Mouse (Mus musculus) large intestine, adult 2 months (tissue): ENCODE data around the gene Atp5e. TPM values are rescaled to one million over a fixed set of nuclear protein-coding genes. Genes with fewer than 3 reads are reported as not detected.

Source experiments
- DNase-seq: peaks from one replicate; pipeline ENCODE4 v3.0.0-alpha.2; 2012; ENCODE audit warnings: low read depth, low spot score
- WGBS: fragments of 180-500 bp; shearing (Covaris S2); methylation state at CpG from one replicate; pipeline ENCODE4 v1.1.7; 2018; 5-methylcytosine and 5-hydroxymethylcytosine counted together
- polyA plus RNA-seq: library from polyadenylated mRNA; depleted of rRNA; stranded (reverse); fragments of >200 nt; gene quantifications from 2 replicates; pipeline ENCODE4 v1.2.3, GENCODE M21; 2012; rRNA removed

The Atp5e gene
- polyA plus RNA-seq, 1 experiment, result 453 TPM

DNA sequence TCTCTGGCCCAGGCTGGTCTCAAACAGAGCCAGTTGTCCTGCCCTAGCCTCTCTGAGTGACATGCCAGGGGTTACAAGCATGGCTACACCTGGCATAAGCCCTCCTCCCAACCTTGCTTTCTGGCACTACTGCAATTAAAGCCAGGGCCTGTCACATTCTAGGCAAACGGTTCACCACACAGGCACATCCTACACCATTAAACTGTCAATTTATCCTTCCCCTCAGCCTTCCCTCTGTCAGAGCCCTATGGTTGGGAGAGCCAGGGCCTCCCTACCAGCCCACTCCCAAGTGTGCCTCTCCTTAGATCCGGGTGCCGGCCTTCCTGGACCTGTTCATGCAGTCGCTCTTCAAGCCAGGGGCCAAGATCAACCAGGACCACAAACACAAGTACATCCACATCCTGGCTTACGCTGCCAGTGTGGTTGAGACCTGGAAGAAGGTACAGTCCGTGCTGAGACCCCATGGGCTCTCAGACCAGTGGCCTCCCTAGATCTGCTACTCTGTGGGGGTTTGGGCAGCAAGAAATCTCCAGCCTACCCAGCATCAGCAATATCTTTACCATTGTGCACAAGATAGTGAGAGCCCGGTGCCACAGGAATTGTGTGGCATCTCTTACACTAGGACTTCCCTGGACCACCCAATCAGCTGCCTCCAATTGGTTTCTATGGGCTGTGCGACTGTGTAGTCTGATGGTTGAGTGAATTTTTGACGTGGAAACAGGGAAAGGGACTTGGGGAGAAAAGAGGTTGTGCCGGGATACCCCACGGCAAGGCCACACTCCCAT, 39.4 kb downstream of the Atp5e start:
- 85% methylated on average over 11 of the region's 11 CpGs for WGBS
- no peak for DNase-seq

- DNase-seq, result no peak
- WGBS, result 81% methylated on average over 6 of the region's 6 CpGs
Measured at GRCm38 (mm10) chr2:174421107-174421506, 42.8 kb downstream of the Atp5e start.

GRCm38 (mm10) chr2:174415731-174416310, 48.1 kb downstream of the Atp5e start, which contains the start of gene Nelfcd:
Gene Nelfcd (plus strand): TSS chr2:174415804.
- peak; percentile 96 for DNase-seq
- under 1% methylated on average over 40 of the region's 40 CpGs for WGBS

- WGBS, result 42% methylated on average over 18 of the region's 18 CpGs
- no peak for DNase-seq
Measured at GRCm38 (mm10) chr2:174415001-174415730, 48.7 kb downstream of the Atp5e start.

GRCm38 (mm10) chr2:174413127-174413526, 50.8 kb downstream of the Atp5e start:
- WGBS, result 84% methylated on average over 7 of the region's 7 CpGs
- no peak for DNase-seq

Other genes with a start within 250 kb of the Atp5e start
- gene Gnas, start 179.8 kb downstream of the Atp5e start, polyA plus RNA-seq, result 546 and 581 TPM in 2 replicates
- gene Gm20721, start 117.4 kb downstream of the Atp5e start, polyA plus RNA-seq, result 0.26 and 0.33 TPM in 2 replicates
- gene Nelfcd, start 48.3 kb downstream of the Atp5e start, polyA plus RNA-seq, result 60.5 and 65.4 TPM in 2 replicates
- 258 and 346 TPM in 2 replicates for gene Ctsz, start 25.1 kb downstream of the Atp5e start, polyA plus RNA-seq
- 0.05 and 0.12 TPM in 2 replicates for gene Tubb1, start 13.4 kb downstream of the Atp5e start, polyA plus RNA-seq
- 72.0 and 85.7 TPM in 2 replicates for gene Prelid3b, start 9.0 kb upstream of the Atp5e start, polyA plus RNA-seq
- gene Zfp831, start 179.4 kb upstream of the Atp5e start, polyA plus RNA-seq, result 0.37 and 0.47 TPM in 2 replicates